Comparison of ENCODE assay signal across 16 mouse cellular contexts in genomic region chr14:75540216-75540995, GRCm38 (mm10). TPM values are rescaled to one million over a fixed set of nuclear protein-coding genes. Genes with fewer than 3 reads are reported as not detected.
DNase-seq lines count a peak whose midpoint lies in the region; ATAC-seq and TF ChIP-seq lines count a peak whose summit lies in the region.
"Had no signal": no experiment of that assay in that cellular context is flagged by ENCODE, and none has a peak within 500 bp of the region (broad histone marks: within the 10 kb centered on the region; RNA-seq: fewer than 3 reads in every experiment).

No protein-coding gene starts in this region.

- H3K36me3 ChIP-seq in forebrain, embryonic 10.5 days (replicated peaks) = no peaks in the 10 kb centered on the region
- no peaks in the 10 kb centered on the region for H3K36me3 ChIP-seq in forebrain, postnatal 0 days (ENCODE audit: insufficient read depth)
- no peaks in the 10 kb centered on the region for H3K36me3 ChIP-seq in neural tube, embryonic 15.5 days
- H3K36me3 ChIP-seq: heart, embryonic 12.5 days; limb, embryonic 13.5 days had no signal

- H3K9me3 ChIP-seq in forebrain, embryonic 10.5 days = no peaks in the 10 kb centered on the region
- H3K9me3 ChIP-seq in forebrain, postnatal 0 days (ENCODE audit: low read length) = no peaks in the 10 kb centered on the region
- no peaks in the 10 kb centered on the region for H3K9me3 ChIP-seq in neural tube, embryonic 15.5 days (replicated peaks)
- H3K9me3 ChIP-seq: heart, embryonic 12.5 days; limb, embryonic 13.5 days; megakaryocyte, embryonic 14.5 days had no signal

- 74% methylated on average over 17 of the region's 17 CpGs for whole genome bisulfite sequencing in forebrain, embryonic 10.5 days
- WGBS in forebrain, postnatal 0 days = 61% methylated on average over 17 of the region's 17 CpGs
- 42% methylated on average over 17 of the region's 17 CpGs for WGBS in neural tube, embryonic 15.5 days

- peaks cover 6% of the 10 kb centered on the region for H3K27me3 ChIP-seq in forebrain, embryonic 10.5 days (ENCODE audit: poor library complexity, severe bottlenecking)
- H3K27me3 ChIP-seq in forebrain, postnatal 0 days (ENCODE audit: insufficient read depth, low read length) = no peaks in the 10 kb centered on the region
- H3K27me3 ChIP-seq in neural tube, embryonic 15.5 days (replicated peaks) = no peaks in the 10 kb centered on the region
- H3K27me3 ChIP-seq: heart, embryonic 12.5 days; limb, embryonic 13.5 days had no signal

- H3K27ac ChIP-seq in forebrain, embryonic 10.5 days = peak overlapping the region; percentile 53
- no peak overlapping the region for H3K27ac ChIP-seq in forebrain, postnatal 0 days (ENCODE audit: low read depth, low read length)
- H3K27ac ChIP-seq in neural tube, embryonic 15.5 days (replicated peaks) = peak overlapping the region; percentile 51
- no peak overlapping the region for H3K27ac ChIP-seq in gastrocnemius, adult 2 months
- H3K27ac ChIP-seq: limb, embryonic 13.5 days had no signal

- DNase-seq in forebrain, embryonic 10.5 days (ENCODE audit: extremely low spot score, low spot score) = no peak
- DNase-seq in forebrain, postnatal 0 days = no peak
- peak; percentile 61 for DNase-seq in kidney, adult 11 months
- DNase-seq in kidney, postnatal 36 days = peak; percentile 67 to 84
- no peak for DNase-seq in embryo, embryonic 10.5 days (ENCODE audit: low spot score)
- no peak for DNase-seq in c-Kit-positive CD71-positive TER-119-positive erythroid progenitor cells, embryonic 14.5 days (ENCODE audit: low spot score)
- DNase-seq in gastrocnemius, adult 2 months = no peak
- DNase-seq: cerebellum, adult 9-11 months; lung, adult 2 months had no signal

- no peak for TF ChIP-seq CTCF in forebrain, postnatal 0 days (IDR thresholded peaks at IDR 0.05; ENCODE audit: low read depth)
- TF ChIP-seq CTCF in gastrocnemius, adult 2 months (IDR thresholded peaks at IDR 0.05) = no peak

- H3K4me3 ChIP-seq in forebrain, embryonic 10.5 days = no peak overlapping the region
- H3K4me3 ChIP-seq in forebrain, postnatal 0 days (ENCODE audit: low read depth, low read length) = no peak overlapping the region
- no peak overlapping the region for H3K4me3 ChIP-seq in neural tube, embryonic 15.5 days (replicated peaks)
- H3K4me3 ChIP-seq in gastrocnemius, adult 2 months = no peak overlapping the region
- H3K4me3 ChIP-seq: heart, embryonic 12.5 days; limb, embryonic 13.5 days; megakaryocyte, embryonic 14.5 days had no signal

- intact Hi-C loops in gastrocnemius, adult 2 months (cut with DNase I) = no loop called here

- H3K4me1 ChIP-seq in forebrain, embryonic 10.5 days = peaks cover 49% of the 10 kb centered on the region
- no peaks in the 10 kb centered on the region for H3K4me1 ChIP-seq in forebrain, postnatal 0 days (ENCODE audit: insufficient read depth)
- peaks cover 30% of the 10 kb centered on the region for H3K4me1 ChIP-seq in neural tube, embryonic 15.5 days
- H3K4me1 ChIP-seq: megakaryocyte, embryonic 14.5 days had no signal

- ATAC-seq in forebrain, postnatal 0 days = no peak
- ATAC-seq in neural tube, embryonic 15.5 days (ENCODE audit: low FRiP score) = no peak; the same call in 1 of the 2 replicates

- no peak overlapping the region for H3K9ac ChIP-seq in forebrain, postnatal 0 days
- no peak overlapping the region for H3K9ac ChIP-seq in neural tube, embryonic 15.5 days (replicated peaks)
- H3K9ac ChIP-seq: heart, embryonic 12.5 days; limb, embryonic 13.5 days had no signal

- no peak overlapping the region for H3K4me2 ChIP-seq in forebrain, postnatal 0 days (ENCODE audit: low read depth)
- no peak overlapping the region for H3K4me2 ChIP-seq in neural tube, embryonic 15.5 days
- H3K4me2 ChIP-seq: heart, embryonic 12.5 days; limb, embryonic 13.5 days had no signal

RNA-seq across cellular contexts. Expression of gene Spert, which starts 52.5 kb away (rescaled TPM):
- polyA plus RNA-seq in forebrain, embryonic 10.5 days (2016; fragmentation: Nextera tagmentation; extraction: Ambion mirVana) = not detected in 2 replicates
- not detected in 2 replicates for total RNA-seq in forebrain, postnatal 0 days (2014; rRNA removed)
- not detected in 2 replicates for polyA plus RNA-seq in forebrain, postnatal 0 days (2015; fragmentation: Nextera tagmentation; extraction: Ambion mirVana)
- polyA plus RNA-seq in neural tube, embryonic 15.5 days (2015; fragmentation: Nextera tagmentation; extraction: Ambion mirVana) = not detected in 2 replicates
- total RNA-seq in gastrocnemius, adult 2 months (2021) = not detected
- total RNA-seq: adrenal gland, postnatal 4 days; layer of hippocampus, postnatal 25 days had no signal
- polyA plus RNA-seq: embryonic facial prominence, embryonic 14.5 days; heart, embryonic 12.5 days; limb, embryonic 13.5 days; lung, adult 2 months had no signal

Comparison
In these comparisons a context has a peak if more than half of its experiments do, and no peak if none do; other contexts are left out.
1. H3K27ac ChIP-seq: peak in forebrain, embryonic 10.5 days (single experiment) and neural tube, embryonic 15.5 days (single experiment); none in forebrain, postnatal 0 days (single experiment) and gastrocnemius, adult 2 months (single experiment).
2. DNase-seq: peak in kidney, adult 11 months (single experiment) and kidney, postnatal 36 days (2 of 2); none in forebrain, embryonic 10.5 days (single experiment), forebrain, postnatal 0 days (single experiment), embryo, embryonic 10.5 days (single experiment), c-Kit-positive CD71-positive TER-119-positive erythroid progenitor cells, embryonic 14.5 days (single experiment) and gastrocnemius, adult 2 months (single experiment).